Mouse (Mus musculus) midbrain, embryonic 15.5 days (tissue): ENCODE results near the gene Slc16a4. TPM values are rescaled to one million over a fixed set of nuclear protein-coding genes. Genes with fewer than 3 reads are reported as not detected.

ENCODE experiments used
- ATAC-seq: fragments of 200-750 bp; cut with Nextera tagmentation; replicated peaks from 2 replicates; pipeline ENCODE4 v1.8.0; 2017; ENCODE audit warnings: moderate TSS enrichment
- H3K27ac ChIP-seq: fragments of 300-500 bp; sonication (generic); 2 replicates; pipeline ENCODE4 v1.5.1; 2015; ENCODE audit warnings: mild to moderate bottlenecking, inconsistent platforms
- H3K27me3 ChIP-seq: fragments of 300-500 bp; sonication (generic); replicated peaks from 2 replicates; pipeline ENCODE4 v1.6.1; 2015; ENCODE audit warnings: inconsistent platforms
- H3K36me3 ChIP-seq: fragments of 300-500 bp; sonication (generic); replicated peaks from 2 replicates; pipeline ENCODE4 v1.6.1; 2015; ENCODE audit warnings: inconsistent platforms
- H3K4me1 ChIP-seq: fragments of 300-500 bp; sonication (generic); 2 replicates; pipeline ENCODE4 v1.6.1; 2015; ENCODE audit warnings: inconsistent platforms
- H3K4me2 ChIP-seq: fragments of 300-500 bp; sonication (generic); 2 replicates; pipeline ENCODE4 v1.6.1; 2015; ENCODE audit warnings: inconsistent platforms, mild to moderate bottlenecking, moderate library complexity
- H3K4me3 ChIP-seq: fragments of 300-500 bp; sonication (generic); 2 replicates; pipeline ENCODE4 v1.5.1; 2015; ENCODE audit warnings: mild to moderate bottlenecking, inconsistent platforms
- H3K9ac ChIP-seq: fragments of 300-500 bp; sonication (generic); 2 replicates; pipeline ENCODE4 v1.6.1; 2015; ENCODE audit warnings: mild to moderate bottlenecking, inconsistent platforms
- H3K9me3 ChIP-seq: fragments of 300-500 bp; sonication (generic); 2 replicates; pipeline ENCODE4 v1.6.1; 2016; ENCODE audit warnings: inconsistent platforms
- WGBS: fragments of 180-500 bp; shearing (Covaris S2); methylation state at CpG from one replicate; pipeline ENCODE4 v1.1.7; 2015; ENCODE audit warnings: mixed read lengths; 5-methylcytosine and 5-hydroxymethylcytosine counted together
- polyA plus RNA-seq: library from polyadenylated mRNA; unstranded; fragments of >200 nt; fragmentation: Nextera tagmentation; extraction: Ambion mirVana; gene quantifications from 2 replicates; pipeline ENCODE4 v1.2.1, GENCODE M21; 2015

Gene Slc16a4
- polyA plus RNA-seq, 1 experiment from 2014 or later: 2.3 TPM

DNA sequence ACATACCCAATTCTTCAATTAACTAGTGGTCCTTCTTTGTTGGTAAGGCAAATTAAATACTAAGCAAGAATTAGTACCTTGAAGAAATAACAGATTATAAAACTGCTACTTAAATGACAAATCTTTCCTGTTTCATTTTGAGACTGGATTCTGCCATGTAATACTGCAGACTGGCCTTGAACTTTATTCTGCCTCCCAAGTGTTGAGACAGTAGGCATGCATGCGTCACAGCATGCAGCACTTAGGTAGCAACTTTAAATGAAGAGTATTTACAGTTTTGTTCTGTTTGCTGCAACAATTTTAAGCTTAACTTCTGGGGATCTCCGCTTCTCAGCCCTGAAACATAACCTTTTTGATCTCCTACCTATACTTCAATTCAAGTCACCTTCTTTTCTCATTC, 30.1 kb downstream of the Slc16a4 start:
- H3K4me1 ChIP-seq: peaks cover 46% of the 10 kb centered on the region
- no peaks in the 10 kb centered on the region for H3K9me3 ChIP-seq
- no peaks in the 10 kb centered on the region for H3K27me3 ChIP-seq
- 95% methylated on average over 2 of the region's 2 CpGs for WGBS
- H3K4me3 ChIP-seq: no peak overlapping the region
- ATAC-seq: no peak
- no peak overlapping the region for H3K27ac ChIP-seq
- H3K9ac ChIP-seq: no peak overlapping the region
- no peaks in the 10 kb centered on the region for H3K36me3 ChIP-seq
- H3K4me2 ChIP-seq: no peak overlapping the region

DNA sequence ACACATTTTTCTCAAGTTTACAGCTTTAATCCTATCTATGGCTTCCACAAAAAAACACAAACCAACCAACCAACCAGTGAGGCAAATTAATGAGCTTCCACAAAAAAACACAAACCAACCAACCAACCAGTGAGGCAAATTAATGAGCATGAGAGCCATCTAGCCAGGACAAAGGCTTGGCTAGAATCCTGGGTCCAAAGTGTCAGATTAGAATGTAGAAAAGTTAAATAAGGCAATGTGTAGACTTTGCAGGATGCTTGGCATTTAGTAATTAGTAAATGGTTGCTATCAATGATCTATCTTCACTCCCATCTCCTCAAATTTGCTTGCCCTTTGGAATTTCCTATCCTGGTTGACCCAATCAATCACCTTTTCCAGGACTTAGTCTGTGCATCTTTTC, 30.7 kb downstream of the Slc16a4 start:
- Histone ChIP-seq H3K4me2 (no peak overlapping the region), H3K4me3 (no peak overlapping the region), H3K9ac (no peak overlapping the region), H3K4me1 (peaks cover 47% of the 10 kb centered on the region), H3K27me3 (no peaks in the 10 kb centered on the region), H3K36me3 (no peaks in the 10 kb centered on the region), H3K9me3 (no peaks in the 10 kb centered on the region), H3K27ac (no peak overlapping the region)
- no peak for ATAC-seq

DNA sequence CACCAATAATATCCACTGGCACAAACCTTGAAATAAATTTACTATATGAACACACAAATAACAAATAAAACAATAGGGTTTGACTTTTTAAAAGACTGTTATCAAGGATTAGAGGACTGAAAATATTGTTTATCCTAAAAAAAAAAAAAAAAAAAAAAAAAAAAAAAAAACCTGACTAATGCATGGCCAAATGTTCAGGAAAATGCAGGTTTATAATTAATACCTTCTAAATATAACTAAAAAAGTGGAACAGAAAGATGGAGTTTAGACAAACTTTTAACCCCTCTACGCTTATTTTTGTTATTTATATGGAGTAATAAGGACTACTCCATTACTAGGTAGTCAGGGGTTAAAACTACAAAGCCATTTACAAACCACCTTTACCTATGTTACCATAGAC, 35.4 kb downstream of the Slc16a4 start:
- 95% methylated on average over 1 of the region's 1 CpGs for WGBS
- H3K4me1 ChIP-seq: peaks cover 62% of the 10 kb centered on the region
- H3K9ac ChIP-seq: no peak overlapping the region
- H3K9me3 ChIP-seq: no peaks in the 10 kb centered on the region
- no peak overlapping the region for H3K27ac ChIP-seq
- ATAC-seq: no peak
- 0 out of 2 replicates have a peak, but pooled peaks cover 4% of the 10 kb centered on the region for H3K36me3 ChIP-seq
- H3K4me3 ChIP-seq: no peak overlapping the region
- no peak overlapping the region for H3K4me2 ChIP-seq
- H3K27me3 ChIP-seq: no peaks in the 10 kb centered on the region

DNA sequence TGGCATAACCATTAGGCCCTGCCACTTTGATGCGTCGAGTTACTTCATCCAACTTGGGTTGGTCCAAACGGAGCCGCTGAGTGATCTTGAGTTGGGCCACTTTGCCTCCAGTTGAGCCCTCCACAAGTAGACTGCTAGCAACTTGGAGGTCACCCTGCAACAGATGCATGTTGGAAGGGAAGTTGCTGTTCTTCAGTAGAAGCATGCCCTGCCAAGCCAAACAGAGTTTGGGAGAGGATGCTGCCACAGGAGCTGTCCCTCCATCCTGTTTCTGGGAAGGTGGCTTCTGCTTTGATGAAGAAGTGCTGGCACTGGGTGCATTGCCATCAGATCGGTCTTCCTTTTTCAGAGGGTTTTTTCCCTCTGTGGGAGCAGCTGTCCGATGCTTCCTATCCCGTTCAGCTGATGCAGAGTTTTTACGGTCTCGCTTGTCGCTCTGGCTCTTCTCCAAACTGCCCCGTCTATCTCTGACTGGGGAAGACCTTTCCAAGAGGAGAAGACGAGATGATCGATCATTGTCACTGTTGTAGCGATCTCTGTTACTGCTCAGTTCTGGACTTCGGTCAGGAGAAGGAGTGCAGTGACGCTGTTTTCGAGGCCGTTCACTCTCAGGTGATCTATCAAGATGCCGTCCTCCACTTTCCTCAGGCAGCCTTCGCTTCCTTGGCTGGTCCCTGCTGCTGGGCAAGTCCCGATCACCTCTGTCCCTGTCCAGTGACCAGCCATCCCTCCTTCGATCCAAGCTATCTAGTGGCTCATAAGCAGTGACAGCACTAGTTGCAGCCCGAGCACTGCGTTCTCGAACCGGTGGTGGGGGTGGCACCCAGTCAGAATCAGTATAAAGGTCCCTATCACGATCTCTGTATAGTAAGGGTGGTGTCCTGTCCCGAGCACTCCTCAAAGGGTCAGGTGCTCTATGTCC, 39.7 kb downstream of the Slc16a4 start:
- Histone ChIP-seq H3K27ac (no peak overlapping the region), H3K36me3 (0 out of 2 replicates have a peak, but pooled peaks cover 4% of the 10 kb centered on the region), H3K4me1 (peaks cover 42% of the 10 kb centered on the region), H3K9ac (no peak overlapping the region), H3K27me3 (no peaks in the 10 kb centered on the region), H3K4me3 (peak overlapping the region; percentile 78), H3K9me3 (no peaks in the 10 kb centered on the region), H3K4me2 (peak overlapping the region; percentile 82)
- no peak for ATAC-seq
- WGBS: 81% methylated on average over 28 of the region's 28 CpGs

DNA sequence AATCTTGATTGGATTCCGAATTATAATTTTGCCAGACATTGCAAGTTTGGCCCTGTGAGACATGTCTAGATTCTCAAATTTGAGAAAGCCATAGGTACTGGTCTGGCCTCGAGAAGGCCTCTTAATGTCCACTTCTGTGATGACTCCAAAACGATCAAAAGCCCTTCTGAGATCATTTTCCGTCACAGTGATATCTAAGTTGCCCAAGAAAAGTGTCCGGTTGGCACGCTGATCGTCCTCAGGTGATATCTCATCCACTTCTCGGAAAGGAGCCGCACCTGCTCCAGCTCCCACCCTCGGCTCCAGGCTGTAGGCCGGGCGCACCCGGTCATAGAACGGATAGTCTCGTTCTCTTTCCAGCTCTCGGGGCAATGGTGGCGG, 40.7 kb downstream of the Slc16a4 start:
- Histone ChIP-seq H3K4me1 (peaks cover 38% of the 10 kb centered on the region), H3K27me3 (no peaks in the 10 kb centered on the region), H3K9ac (peak overlapping the region; percentile 77), H3K27ac (peak overlapping the region; percentile 88), H3K36me3 (0 out of 2 replicates have a peak, but pooled peaks cover 4% of the 10 kb centered on the region), H3K9me3 (no peaks in the 10 kb centered on the region), H3K4me2 (peak overlapping the region; percentile 82), H3K4me3 (peak overlapping the region; percentile 78)
- WGBS: 25% methylated on average over 17 of the region's 17 CpGs
- no peak for ATAC-seq

DNA sequence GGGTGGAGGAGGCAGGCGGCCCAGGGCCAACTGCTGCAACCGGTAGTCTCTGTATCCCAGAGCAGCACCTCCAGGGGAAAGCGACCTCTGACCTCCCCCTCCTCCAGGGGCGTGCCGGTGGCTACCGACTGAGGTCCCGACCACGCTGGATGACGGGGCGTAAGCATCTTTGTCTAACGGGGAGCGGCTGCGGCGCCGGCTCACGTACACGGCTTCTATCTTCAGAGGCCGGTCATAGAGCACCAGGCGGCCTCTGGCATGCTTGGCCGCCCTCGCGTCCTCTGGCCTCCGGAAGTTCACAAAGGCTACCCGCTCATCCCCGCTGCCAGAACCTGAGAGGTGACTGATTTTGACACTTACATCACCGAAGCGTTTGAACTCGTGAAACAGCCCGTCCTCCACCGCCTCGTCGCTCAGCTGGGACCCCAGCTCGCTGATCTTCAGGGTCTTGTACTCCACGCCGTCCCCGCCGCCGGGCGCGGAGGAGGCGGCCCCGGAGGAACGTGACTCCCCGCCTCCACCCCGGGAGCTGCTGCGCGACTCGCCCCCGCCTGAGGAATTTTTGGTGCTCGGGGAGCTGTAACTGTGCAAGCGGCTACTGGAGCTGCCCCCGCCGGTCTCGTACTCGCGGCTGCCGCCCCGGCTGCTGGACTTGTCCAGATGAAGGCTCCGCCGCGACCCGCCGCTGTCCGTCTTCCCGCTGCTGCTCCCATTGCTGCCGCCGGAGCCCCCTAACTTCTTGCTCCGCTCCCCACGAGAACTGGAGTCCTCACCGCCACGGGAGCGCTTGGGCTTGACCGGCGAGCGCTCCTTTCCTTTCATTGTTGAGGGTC, 41.3 kb downstream of the Slc16a4 start:
- Histone ChIP-seq H3K4me2 (peak overlapping the region; percentile 82), H3K27me3 (no peaks in the 10 kb centered on the region), H3K36me3 (0 out of 2 replicates have a peak, but pooled peaks cover 4% of the 10 kb centered on the region), H3K4me3 (peak overlapping the region; percentile 78), H3K9me3 (no peaks in the 10 kb centered on the region), H3K27ac (peak overlapping the region; percentile 88), H3K4me1 (peaks cover 38% of the 10 kb centered on the region), H3K9ac (peak overlapping the region; percentile 77)
- under 1% methylated on average over 75 of the region's 75 CpGs for WGBS
- peak; percentile 1 for ATAC-seq

DNA sequence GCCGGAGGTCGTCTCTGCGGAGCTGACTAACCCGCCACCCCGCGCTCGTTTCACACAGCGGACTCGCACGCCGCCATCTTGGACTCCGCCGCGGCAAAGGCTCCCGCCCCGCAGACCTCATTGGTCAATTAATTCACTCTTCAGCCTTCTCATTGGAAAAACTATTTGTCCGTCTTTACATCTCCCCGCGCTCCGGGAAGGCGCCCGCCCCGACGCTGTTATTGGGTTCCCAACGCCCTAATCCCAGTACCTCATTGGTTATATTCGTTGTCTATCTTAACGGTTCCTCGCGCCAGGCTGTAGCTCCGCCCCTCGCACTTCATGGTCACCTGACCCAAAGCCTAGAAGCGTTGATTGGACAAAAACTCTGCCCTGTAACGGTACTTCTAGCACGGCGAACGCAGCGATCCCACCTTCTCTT, 41.9 kb downstream of the Slc16a4 start:
- peak overlapping the region; percentile 88 for H3K27ac ChIP-seq
- H3K9me3 ChIP-seq: no peaks in the 10 kb centered on the region
- peak overlapping the region; percentile 77 for H3K9ac ChIP-seq
- 0% methylated on average over 37 of the region's 37 CpGs for WGBS
- peak overlapping the region; percentile 78 for H3K4me3 ChIP-seq
- H3K27me3 ChIP-seq: no peaks in the 10 kb centered on the region
- H3K36me3 ChIP-seq: 0 out of 2 replicates have a peak, but pooled peaks cover 4% of the 10 kb centered on the region
- peaks cover 38% of the 10 kb centered on the region for H3K4me1 ChIP-seq
- peak overlapping the region; percentile 82; the same call in 1 of the 2 replicates for H3K4me2 ChIP-seq
- ATAC-seq: peak; percentile 98

DNA sequence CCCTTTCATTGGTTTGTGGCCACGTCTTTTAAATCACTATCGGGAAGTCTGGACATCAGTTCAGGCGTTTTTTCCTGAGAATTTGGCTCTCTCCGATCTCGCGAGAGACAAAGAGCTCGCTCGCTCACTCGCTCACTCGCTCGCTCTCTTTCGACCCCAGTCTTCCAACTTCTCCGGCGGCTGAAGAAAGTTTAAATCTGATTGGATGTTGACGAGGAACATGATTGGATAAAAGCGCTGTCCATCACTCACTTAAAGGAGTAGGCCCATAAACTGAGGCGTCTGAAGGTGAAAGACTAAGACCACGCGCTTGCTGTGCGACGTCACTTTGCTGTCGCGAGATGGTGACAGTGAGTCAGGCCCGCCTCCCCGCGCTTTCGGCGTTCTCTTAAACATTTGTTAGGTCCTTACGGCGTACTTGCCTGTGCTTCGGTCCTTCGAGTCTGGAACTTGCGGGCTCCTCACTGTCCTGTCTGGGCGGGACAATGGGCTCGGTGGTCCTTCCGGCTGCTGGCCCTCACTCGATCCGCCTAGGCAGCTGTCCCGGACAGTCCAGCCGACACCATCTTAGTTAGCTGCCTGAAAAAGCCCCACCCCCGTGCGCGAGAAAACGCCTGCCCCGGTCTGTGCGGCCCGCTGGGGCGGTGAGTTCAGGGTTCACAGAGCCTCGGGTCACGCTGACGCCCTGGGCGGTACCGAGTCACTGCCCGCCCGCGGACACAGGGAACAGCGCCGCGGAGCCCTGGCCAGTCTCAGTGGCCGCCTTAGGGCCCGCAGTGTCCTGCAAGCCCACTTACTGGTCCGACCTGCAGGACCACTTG, 42.6 kb downstream of the Slc16a4 start, which contains the start of gene Rbm15:
Rbm15 (minus strand) TSS at position 293 of the 821 bp plus-strand sequence.
- peak within 1 kb of the TSS; percentile 78 for H3K4me3 ChIP-seq
- peak; percentile 96 for ATAC-seq
- H3K36me3 ChIP-seq: 0 out of 2 replicates have a peak, but pooled peaks cover 4% of the 10 kb centered on the region
- H3K4me1 ChIP-seq: peaks cover 35% of the 10 kb centered on the region
- H3K27me3 ChIP-seq: no peaks in the 10 kb centered on the region
- peak within 1 kb of the TSS; percentile 77 for H3K9ac ChIP-seq
- H3K9me3 ChIP-seq: no peaks in the 10 kb centered on the region
- peak within 1 kb of the TSS; percentile 88 for H3K27ac ChIP-seq
- WGBS: under 1% methylated on average over 62 of the region's 62 CpGs
- H3K4me2 ChIP-seq: peak within 1 kb of the TSS; percentile 82

DNA sequence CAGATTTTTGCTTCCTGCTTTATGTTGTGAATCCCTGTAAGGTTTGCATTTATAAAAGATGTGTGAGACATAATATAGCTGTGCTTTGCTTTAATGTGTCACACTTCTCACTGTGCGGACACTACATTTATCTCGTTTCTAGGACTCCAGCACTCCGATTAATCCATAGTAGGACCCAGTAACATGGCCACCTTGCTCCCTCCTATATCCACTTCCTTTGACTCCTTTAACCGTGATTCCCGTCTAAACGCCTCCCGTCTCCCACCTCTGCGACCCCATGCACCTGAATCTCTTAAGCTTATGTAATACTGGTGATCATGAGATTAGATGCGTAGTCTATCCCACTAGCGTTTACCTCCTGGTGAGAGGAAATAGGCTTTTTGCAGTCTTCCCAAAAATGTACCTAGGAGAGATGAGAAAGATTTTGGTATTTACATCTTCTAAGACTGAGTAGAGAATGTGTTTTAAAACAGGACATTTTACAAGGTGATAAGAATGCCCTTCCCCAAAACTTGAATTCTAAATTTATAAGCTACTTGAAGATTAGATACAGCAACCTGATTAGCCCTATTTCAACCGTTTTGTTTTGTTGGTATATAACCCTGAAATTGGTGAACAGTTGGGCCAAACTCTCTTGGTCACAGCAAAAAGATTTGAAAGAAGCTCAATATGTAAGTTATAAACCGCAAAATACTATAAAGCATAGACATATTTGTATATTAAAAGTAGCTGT, 43.3 kb downstream of the Slc16a4 start:
- Histone ChIP-seq H3K9me3 (no peaks in the 10 kb centered on the region), H3K4me2 (peak overlapping the region; percentile 72), H3K27ac (peak overlapping the region; percentile 88), H3K4me1 (peaks cover 29% of the 10 kb centered on the region), H3K4me3 (peak overlapping the region; percentile 78), H3K36me3 (0 out of 2 replicates have a peak, but pooled peaks cover 4% of the 10 kb centered on the region), H3K27me3 (no peaks in the 10 kb centered on the region), H3K9ac (peak overlapping the region; percentile 65)
- ATAC-seq: no peak
- 11% methylated on average over 12 of the region's 12 CpGs for WGBS

DNA sequence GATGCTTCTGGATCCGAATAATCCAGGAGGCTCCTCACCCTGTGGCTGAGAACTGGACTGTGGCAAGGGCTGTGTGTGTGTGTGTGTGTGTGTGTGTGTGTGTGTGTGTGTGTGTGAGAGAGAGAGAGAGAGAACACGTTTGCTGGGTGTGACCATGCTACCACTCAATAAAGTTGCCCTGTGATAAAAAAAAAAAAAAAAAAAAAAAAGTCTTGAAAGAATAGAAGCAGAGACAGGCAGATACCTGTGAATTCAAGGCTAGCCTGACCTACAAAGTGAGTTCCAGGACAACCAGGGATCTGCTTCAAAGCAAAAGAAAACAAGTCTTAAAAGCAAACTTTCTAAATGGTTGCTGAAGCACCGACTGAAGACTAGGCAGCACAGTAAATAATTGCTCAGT, 52.9 kb downstream of the Slc16a4 start:
- 50% methylated on average over 3 of the region's 3 CpGs for WGBS
- no peak for ATAC-seq
- Histone ChIP-seq H3K4me1 (no peaks in the 10 kb centered on the region), H3K36me3 (no peaks in the 10 kb centered on the region), H3K27me3 (no peaks in the 10 kb centered on the region), H3K9me3 (no peaks in the 10 kb centered on the region), H3K4me2 (no peak overlapping the region), H3K9ac (no peak overlapping the region), H3K27ac (no peak overlapping the region), H3K4me3 (no peak overlapping the region)
